Mouse (Mus musculus): ENCODE results near the gene Ppox. TPM values are rescaled to one million over a fixed set of nuclear protein-coding genes. Genes with fewer than 3 reads are reported as not detected.

Gene Ppox
- total and polyA plus RNA-seq, 3 experiments, result 9.7 to 31.4 (median 12.0) TPM

GRCm38 (mm10) chr1:171288328-171288727 lies 7.3 kb upstream of the Ppox start:
- intact Hi-C loops (cut with DNase I), result loop anchor here (2.0 kb wide), 1 partner anchor 122 kb away; the partner anchor contains the start of gene Usf1
- H3K27ac ChIP-seq, result no peak overlapping the region; the same call in 1 of the 2 replicates

GRCm38 (mm10) chr1:171287136-171288081 lies 6.4 kb upstream of the Ppox start, which contains the start of gene Usp21:
TSS of gene Usp21 (minus strand) at chr1:171287991.
- no peaks in the 10 kb centered on the region for H3K27me3 ChIP-seq (ENCODE audit: control insufficient read depth, insufficient read depth, low read length)
- peak within 1 kb of the TSS; percentile 93 for H3K27ac ChIP-seq
- no peaks in the 10 kb centered on the region; the same call in 1 of the 2 replicates for H3K79me2 ChIP-seq (replicated peaks; ENCODE audit: control insufficient read depth, insufficient read depth, low read length)
- intact Hi-C loops (cut with DNase I), result loop anchor here (2.0 kb wide), 1 partner anchor 123 kb away; the partner anchor contains the start of gene Usf1
- H3K4me1 ChIP-seq (ENCODE audit: control insufficient read depth, insufficient read depth, low read length), result peaks cover 6% of the 10 kb centered on the region
- H3K4me3 ChIP-seq, result peak within 1 kb of the TSS; percentile 96
- H3K36me3 ChIP-seq (ENCODE audit: control insufficient read depth, insufficient read depth, low read length), result no peaks in the 10 kb centered on the region; the same call in 1 of the 2 replicates
- WGBS, result 2% methylated on average over 49 of the region's 49 CpGs
- DNase-seq, result peak; percentile 94 to 96
- H3K9ac ChIP-seq (ENCODE audit: low read depth, low read length), result peak within 1 kb of the TSS; percentile 97
- TF ChIP-seq POLR2A (IDR thresholded peaks at IDR 0.05; ENCODE audit: insufficient read depth, low read depth, low read length) (peak; percentile 67; the same call in 1 of the 2 replicates), CTCF (IDR thresholded peaks at IDR 0.05) (no peak; the same call in 1 of the 2 replicates)

More at GRCm38 (mm10) chr1:171288328-171288727, 7.3 kb upstream of the Ppox start:
- Histone ChIP-seq H3K79me2 (replicated peaks; ENCODE audit: control insufficient read depth, insufficient read depth, low read length) (no peaks in the 10 kb centered on the region; the same call in 1 of the 2 replicates), H3K4me3 (no peak overlapping the region; the same call in 1 of the 2 replicates), H3K27me3 (ENCODE audit: control insufficient read depth, insufficient read depth, low read length) (no peaks in the 10 kb centered on the region), H3K4me1 (ENCODE audit: control insufficient read depth, insufficient read depth, low read length) (peaks cover 6% of the 10 kb centered on the region), H3K36me3 (ENCODE audit: control insufficient read depth, insufficient read depth, low read length) (peaks cover under 1% of the 10 kb centered on the region; the same call in 1 of the 2 replicates), H3K9ac (ENCODE audit: low read depth, low read length) (no peak overlapping the region)
- TF ChIP-seq CTCF (IDR thresholded peaks at IDR 0.05) (no peak), EP300 (IDR thresholded peaks at IDR 0.05; ENCODE audit: insufficient read depth, low read depth, low read length) (no peak), POLR2A (IDR thresholded peaks at IDR 0.05; ENCODE audit: insufficient read depth, low read depth, low read length) (no peak)
- no peak for DNase-seq
- WGBS, result 66% methylated on average over 4 of the region's 4 CpGs

GRCm38 (mm10) chr1:171286517-171286916 lies 5.5 kb upstream of the Ppox start:
- Histone ChIP-seq H3K9ac (ENCODE audit: low read depth, low read length) (no peak overlapping the region), H3K27me3 (ENCODE audit: control insufficient read depth, insufficient read depth, low read length) (no peaks in the 10 kb centered on the region), H3K4me3 (no peak overlapping the region), H3K36me3 (ENCODE audit: control insufficient read depth, insufficient read depth, low read length) (no peaks in the 10 kb centered on the region; the same call in 1 of the 2 replicates), H3K4me1 (ENCODE audit: control insufficient read depth, insufficient read depth, low read length) (peaks cover 8% of the 10 kb centered on the region), H3K79me2 (replicated peaks; ENCODE audit: control insufficient read depth, insufficient read depth, low read length) (no peaks in the 10 kb centered on the region; the same call in 1 of the 2 replicates), H3K27ac (no peak overlapping the region)
- no peak for DNase-seq
- 91% methylated on average over 19 of the region's 19 CpGs for WGBS
- TF ChIP-seq EP300 (IDR thresholded peaks at IDR 0.05; ENCODE audit: insufficient read depth, low read depth, low read length), result no peak
- TF ChIP-seq POLR2A (IDR thresholded peaks at IDR 0.05; ENCODE audit: insufficient read depth, low read depth, low read length), result no peak
- no peak for TF ChIP-seq CTCF (IDR thresholded peaks at IDR 0.05)
- intact Hi-C loops (cut with DNase I), result no loop called here

GRCm38 (mm10) chr1:171285096-171285892 lies 4.3 kb upstream of the Ppox start:
- H3K36me3 ChIP-seq (ENCODE audit: control insufficient read depth, insufficient read depth, low read length), result no peaks in the 10 kb centered on the region; the same call in 1 of the 2 replicates
- no peaks in the 10 kb centered on the region; the same call in 1 of the 2 replicates for H3K79me2 ChIP-seq (replicated peaks; ENCODE audit: control insufficient read depth, insufficient read depth, low read length)
- DNase-seq, result no peak
- peak overlapping the region; percentile 20 for H3K27ac ChIP-seq
- no peak overlapping the region for H3K9ac ChIP-seq (ENCODE audit: low read depth, low read length)
- H3K4me1 ChIP-seq (ENCODE audit: control insufficient read depth, insufficient read depth, low read length), result peaks cover 9% of the 10 kb centered on the region
- TF ChIP-seq CTCF (IDR thresholded peaks at IDR 0.05), result no peak
- TF ChIP-seq POLR2A (IDR thresholded peaks at IDR 0.05; ENCODE audit: insufficient read depth, low read depth, low read length), result no peak
- TF ChIP-seq EP300 (IDR thresholded peaks at IDR 0.05; ENCODE audit: insufficient read depth, low read depth, low read length), result no peak
- intact Hi-C loops (cut with DNase I), result no loop called here
- H3K27me3 ChIP-seq (ENCODE audit: control insufficient read depth, insufficient read depth, low read length), result no peaks in the 10 kb centered on the region
- WGBS, result 62% methylated on average over 20 of the region's 20 CpGs
- H3K4me3 ChIP-seq, result no peak overlapping the region

- DNase-seq, result peak in 1 of 2 experiments; percentile 20
- Histone ChIP-seq H3K4me1 (ENCODE audit: control insufficient read depth, insufficient read depth, low read length) (peaks cover 10% of the 10 kb centered on the region), H3K36me3 (ENCODE audit: control insufficient read depth, insufficient read depth, low read length) (no peaks in the 10 kb centered on the region; the same call in 1 of the 2 replicates), H3K79me2 (replicated peaks; ENCODE audit: control insufficient read depth, insufficient read depth, low read length) (no peaks in the 10 kb centered on the region; the same call in 1 of the 2 replicates), H3K27me3 (ENCODE audit: control insufficient read depth, insufficient read depth, low read length) (no peaks in the 10 kb centered on the region), H3K27ac (no peak overlapping the region), H3K4me3 (no peak overlapping the region), H3K9ac (ENCODE audit: low read depth, low read length) (no peak overlapping the region)
- intact Hi-C loops (cut with DNase I), result no loop called here
- 83% methylated on average over 15 of the region's 15 CpGs for WGBS
- TF ChIP-seq EP300 (IDR thresholded peaks at IDR 0.05; ENCODE audit: insufficient read depth, low read depth, low read length) (no peak), CTCF (IDR thresholded peaks at IDR 0.05) (no peak), POLR2A (IDR thresholded peaks at IDR 0.05; ENCODE audit: insufficient read depth, low read depth, low read length) (no peak)
Observed at GRCm38 (mm10) chr1:171284491-171284890, 3.5 kb upstream of the Ppox start.

All from heart, adult 2 months (tissue).